Mouse (Mus musculus) hindbrain, postnatal 0 days (tissue): ENCODE data around the gene Usp37. TPM values are rescaled to one million over a fixed set of nuclear protein-coding genes. Genes with fewer than 3 reads are reported as not detected.
A peak's percentile ranks its signal among the peaks of the same experiment; 100 is the strongest.

Experiments
- ATAC-seq: fragments of 200-750 bp; cut with Nextera tagmentation; 2 replicates; pipeline ENCODE4 v1.8.0; 2017; ENCODE audit warnings: mild to moderate bottlenecking, moderate TSS enrichment, moderate library complexity
- DNase-seq: peaks from one replicate; pipeline ENCODE4 v3.0.0-alpha.2; 2015; ENCODE audit warnings: low spot score
- H3K27ac ChIP-seq: fragments of 300-500 bp; sonication (generic); 2 replicates; pipeline ENCODE4 v1.5.1; 2014; ENCODE audit warnings: mild to moderate bottlenecking
- H3K27me3 ChIP-seq: fragments of 300-500 bp; sonication (generic); 2 replicates; pipeline ENCODE4 v1.6.1; 2014; ENCODE audit warnings: low read length, mixed read lengths; ENCODE audit not compliant: insufficient read depth
- H3K36me3 ChIP-seq: fragments of 300-500 bp; sonication (generic); 2 replicates; pipeline ENCODE4 v1.6.1; 2014; ENCODE audit warnings: low read length, mixed read lengths; ENCODE audit not compliant: insufficient read depth
- H3K4me1 ChIP-seq: fragments of 300-500 bp; sonication (generic); 2 replicates; pipeline ENCODE4 v1.6.1; 2014; ENCODE audit warnings: antibody characterized with exemption, low read length, mixed read lengths; ENCODE audit not compliant: insufficient read depth
- H3K4me2 ChIP-seq: fragments of 300-500 bp; sonication (generic); 2 replicates; pipeline ENCODE4 v1.6.1; 2014; ENCODE audit warnings: low read depth, mild to moderate bottlenecking, low read length, moderate library complexity, mixed read lengths
- H3K4me3 ChIP-seq: fragments of 300-500 bp; sonication (generic); 2 replicates; pipeline ENCODE4 v1.5.1; 2014; ENCODE audit warnings: low read length
- H3K9ac ChIP-seq: fragments of 300-500 bp; sonication (generic); replicated peaks from 2 replicates; pipeline ENCODE4 v1.6.1; 2014; ENCODE audit warnings: mild to moderate bottlenecking, low read length, moderate library complexity, mixed read lengths
- H3K9me3 ChIP-seq: fragments of 300-500 bp; sonication (generic); 2 replicates; pipeline ENCODE4 v1.6.1; 2016; ENCODE audit warnings: low read length, mixed read lengths
- CTCF ChIP-seq: IDR thresholded peaks from 2 replicates; pipeline ENCODE4 v1.5.1; 2016; ENCODE audit warnings: antibody characterized with exemption, control low read depth, low read depth
- WGBS: fragments of 180-500 bp; shearing (Covaris S2); extraction: QIAGEN DNeasy Blood & Tissue Kit; methylation state at CpG from one replicate; pipeline ENCODE4 v1.1.7; 2014; 5-methylcytosine and 5-hydroxymethylcytosine counted together
- polyA plus RNA-seq: library from polyadenylated mRNA; unstranded; fragments of >200 nt; fragmentation: Nextera tagmentation; extraction: Ambion mirVana; gene quantifications from 2 replicates; pipeline ENCODE4 v1.2.1, GENCODE M21; 2015
- total RNA-seq: library from RNA; depleted of rRNA; stranded (reverse); fragments of >200 nt; gene quantifications from 2 replicates; pipeline ENCODE4 v1.2.3, GENCODE M21; 2014

Usp37 gene
- total and polyA plus RNA-seq, 2 experiments from 2014 or later = 13.0 to 17.4 TPM

DNA sequence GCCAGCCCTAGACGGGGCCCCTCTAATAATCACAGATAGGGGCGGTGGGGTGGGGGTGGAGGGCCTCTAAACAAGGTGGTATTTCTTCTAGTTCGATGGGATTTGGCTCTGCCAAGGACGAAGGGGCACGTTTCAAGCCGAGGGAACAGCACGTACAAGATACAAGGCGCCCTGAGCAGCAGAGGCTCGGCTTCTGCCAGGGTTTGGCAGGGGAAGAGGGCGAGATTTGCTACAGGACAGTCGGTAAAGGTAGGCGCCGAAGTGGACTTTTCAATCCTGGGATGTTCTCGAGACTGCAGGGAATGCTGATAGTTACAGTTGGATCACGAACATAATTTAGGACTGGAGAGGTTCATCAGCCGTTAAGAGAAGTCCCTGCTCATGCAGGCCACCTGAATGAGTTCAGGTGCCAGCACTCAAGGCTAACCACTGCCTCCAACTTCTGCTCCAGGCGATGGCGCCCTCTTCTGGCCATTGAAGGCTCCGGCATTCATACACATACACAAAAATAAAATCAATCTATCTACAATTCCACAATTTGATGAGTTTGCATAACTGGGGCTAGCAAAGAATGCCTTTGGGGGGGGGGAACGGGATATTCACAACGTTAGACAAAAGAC lies 153.7 kb downstream of the Usp37 start:
- H3K36me3 ChIP-seq = peaks cover 6% of the 10 kb centered on the region; the same call in 1 of the 2 replicates
- peak overlapping the region; percentile 42 for H3K4me2 ChIP-seq
- no peaks in the 10 kb centered on the region for H3K27me3 ChIP-seq
- H3K4me1 ChIP-seq = peaks cover 4% of the 10 kb centered on the region; the same call in 1 of the 2 replicates
- DNase-seq (peak; percentile 59), ATAC-seq (no peak)
- H3K4me3 ChIP-seq = 0 out of 2 replicates have a peak overlapping the region, but pooled peaks have one; percentile 10
- no peak overlapping the region for H3K27ac ChIP-seq
- WGBS = 7% methylated on average over 21 of the region's 21 CpGs
- H3K9me3 ChIP-seq = no peaks in the 10 kb centered on the region
- TF ChIP-seq CTCF = peak; percentile 69
- 0 out of 2 replicates have a peak overlapping the region, but pooled peaks have one; percentile 21 for H3K9ac ChIP-seq

- H3K36me3 ChIP-seq = peaks cover 3% of the 10 kb centered on the region; the same call in 1 of the 2 replicates
- H3K4me3 ChIP-seq = 0 out of 2 replicates have a peak overlapping the region, but pooled peaks have one; percentile 10
- 8% methylated on average over 29 of the region's 29 CpGs for WGBS
- no peaks in the 10 kb centered on the region for H3K9me3 ChIP-seq
- ATAC-seq (no peak), DNase-seq (no peak)
- TF ChIP-seq CTCF = no peak
- H3K27ac ChIP-seq = no peak overlapping the region
- 0 out of 2 replicates have a peak overlapping the region, but pooled peaks have one; percentile 21 for H3K9ac ChIP-seq
- H3K4me1 ChIP-seq = peaks cover 4% of the 10 kb centered on the region; the same call in 1 of the 2 replicates
- peak overlapping the region; percentile 42 for H3K4me2 ChIP-seq
- H3K27me3 ChIP-seq = no peaks in the 10 kb centered on the region
These were observed 154.2 kb downstream of the Usp37 start for GRCm38 (mm10) chr1:74389831-74390286.

DNA sequence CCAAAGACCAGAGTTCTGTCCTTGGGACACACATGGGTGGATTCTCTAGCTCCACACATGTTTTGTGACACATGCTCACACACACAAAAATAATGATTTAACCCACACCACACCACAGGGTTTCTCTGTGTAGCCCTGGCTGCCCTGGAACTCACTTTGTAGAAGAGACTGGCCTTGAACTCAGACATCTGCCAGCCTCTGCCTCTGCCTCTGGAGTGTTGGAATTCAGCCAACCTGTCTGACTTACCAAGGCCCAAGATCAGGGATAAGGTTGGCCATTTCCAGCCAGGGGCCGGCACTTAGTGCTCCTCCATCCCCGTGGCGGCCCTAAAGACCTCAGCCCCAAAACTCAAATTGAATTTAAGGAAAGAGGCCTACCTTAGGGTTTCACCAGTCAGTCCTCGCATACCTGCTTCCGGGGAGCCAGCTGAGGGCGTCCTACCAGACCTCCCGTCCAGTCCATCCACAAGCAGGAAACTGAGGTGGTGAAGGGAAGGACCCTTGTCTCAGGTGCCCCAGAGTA lies 155.6 kb downstream of the Usp37 start:
- peaks cover 4% of the 10 kb centered on the region; the same call in 1 of the 2 replicates for H3K4me1 ChIP-seq
- no peak overlapping the region for H3K9ac ChIP-seq
- H3K4me3 ChIP-seq = no peak overlapping the region
- H3K36me3 ChIP-seq = no peaks in the 10 kb centered on the region
- no peaks in the 10 kb centered on the region for H3K9me3 ChIP-seq
- no peak for TF ChIP-seq CTCF
- WGBS = 83% methylated on average over 7 of the region's 7 CpGs
- no peak overlapping the region for H3K27ac ChIP-seq
- H3K4me2 ChIP-seq = no peak overlapping the region
- ATAC-seq (no peak), DNase-seq (no peak)
- no peaks in the 10 kb centered on the region for H3K27me3 ChIP-seq

GRCm38 (mm10) chr1:74387386-74387988 lies 156.6 kb downstream of the Usp37 start:
- Histone ChIP-seq H3K36me3 (no peaks in the 10 kb centered on the region), H3K4me2 (peak overlapping the region; percentile 76), H3K27me3 (no peaks in the 10 kb centered on the region), H3K4me3 (peak overlapping the region; percentile 69), H3K27ac (peak overlapping the region; percentile 88; the same call in 1 of the 2 replicates), H3K9me3 (no peaks in the 10 kb centered on the region), H3K9ac (peak overlapping the region; percentile 56; the same call in 1 of the 2 replicates), H3K4me1 (peaks cover 3% of the 10 kb centered on the region; the same call in 1 of the 2 replicates)
- 45% methylated on average over 15 of the region's 15 CpGs for WGBS
- no peak for TF ChIP-seq CTCF
- ATAC-seq (no peak), DNase-seq (no peak)

GRCm38 (mm10) chr1:74386714-74387385 lies 157.2 kb downstream of the Usp37 start:
- Histone ChIP-seq H3K4me3 (peak overlapping the region; percentile 69), H3K9me3 (no peaks in the 10 kb centered on the region), H3K9ac (peak overlapping the region; percentile 56), H3K27me3 (no peaks in the 10 kb centered on the region), H3K4me1 (no peaks in the 10 kb centered on the region; the same call in 1 of the 2 replicates), H3K27ac (peak overlapping the region; percentile 88), H3K4me2 (peak overlapping the region; percentile 76), H3K36me3 (no peaks in the 10 kb centered on the region)
- TF ChIP-seq CTCF = peak; percentile 64
- ATAC-seq (peak; percentile 90), DNase-seq (peak; percentile 95)
- under 1% methylated on average over 26 of the region's 26 CpGs for WGBS

GRCm38 (mm10) chr1:74386363-74386713 lies 157.7 kb downstream of the Usp37 start:
- H3K9ac ChIP-seq = peak overlapping the region; percentile 56
- H3K4me1 ChIP-seq = no peaks in the 10 kb centered on the region; the same call in 1 of the 2 replicates
- DNase-seq (no peak), ATAC-seq (no peak)
- WGBS = 37% methylated on average over 7 of the region's 10 CpGs
- H3K4me2 ChIP-seq = peak overlapping the region; percentile 76
- no peak for TF ChIP-seq CTCF
- no peaks in the 10 kb centered on the region for H3K36me3 ChIP-seq
- H3K27ac ChIP-seq = peak overlapping the region; percentile 88
- H3K4me3 ChIP-seq = peak overlapping the region; percentile 69
- H3K27me3 ChIP-seq = no peaks in the 10 kb centered on the region
- H3K9me3 ChIP-seq = no peaks in the 10 kb centered on the region
